Comparison of ENCODE assay signal across 12 mouse cellular contexts in the genomic region with DNA sequence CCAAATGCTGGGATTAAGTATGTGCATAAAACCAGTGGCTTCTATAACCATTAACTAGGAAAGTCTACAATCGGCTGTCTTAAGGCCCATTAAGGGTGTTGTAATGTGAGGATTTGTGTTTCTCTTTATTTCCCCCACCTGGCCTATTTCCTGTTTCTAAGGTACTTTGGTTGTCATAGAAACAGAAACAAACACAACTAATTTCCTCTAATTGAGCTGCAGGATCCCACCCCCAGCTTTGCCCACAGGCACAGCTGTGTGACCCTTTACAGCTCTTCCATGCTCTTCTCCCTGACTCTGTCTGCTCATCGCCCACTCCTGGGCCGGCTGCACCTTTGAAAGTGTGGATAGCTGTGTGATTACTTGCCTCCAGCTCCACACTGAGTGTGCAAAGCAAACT. TPM values are rescaled to one million over a fixed set of nuclear protein-coding genes. Genes with fewer than 3 reads are reported as not detected.
DNase-seq lines count a peak whose midpoint lies in the region; ATAC-seq and TF ChIP-seq lines count a peak whose summit lies in the region.
"Had no signal": no experiment of that assay in that cellular context is flagged by ENCODE, and none has a peak within 500 bp of the region (broad histone marks: within the 10 kb centered on the region; RNA-seq: fewer than 3 reads in every experiment).

No protein-coding gene starts in this region.

- TF ChIP-seq POLR2A in small intestine, adult 2 months (IDR thresholded peaks at IDR 0.05; ENCODE audit: low read depth, low read length), result no peak

- TF ChIP-seq CTCF in small intestine, adult 2 months (IDR thresholded peaks at IDR 0.05; ENCODE audit: extremely low read depth, insufficient read length, insufficient replicate concordance, low read depth, low read length), result no peak

- intact Hi-C loops in left cerebral cortex, postnatal 36 days (cut with DNase I), result loop anchor here (5.0 kb wide), 1 partner anchor 54 kb away; no protein-coding TSS in a partner anchor

- DNase-seq in heart, adult 11 months, result peak; percentile 83
- DNase-seq in heart, adult 8-10 months (ENCODE audit: low spot score), result no peak
- peak; percentile 21 to 52 for DNase-seq in CD8-positive naive resting alpha-beta T cell, adult 2 months (ENCODE audit: low read depth in 2 of 2, low spot score in 2 of 2)
- no peak for DNase-seq in cerebellum, postnatal 4 days (ENCODE audit: low spot score in 2 of 2)
- no peak for DNase-seq in gastrocnemius, adult 18-20 months (ENCODE audit: low spot score)
- DNase-seq in left cerebral cortex, postnatal 36 days (ENCODE audit: low spot score in 2 of 2), result no peak

- H3K4me1 ChIP-seq in small intestine, adult 2 months (ENCODE audit: control insufficient read depth, insufficient read depth, insufficient read length, low read length), result peaks cover 9% of the 10 kb centered on the region; the same call in 1 of the 2 replicates
- H3K4me1 ChIP-seq: embryonic facial prominence, embryonic 15.5 days had no signal

- WGBS in small intestine, adult 2 months, result 11% methylated on average over 3 of the region's 3 CpGs

- ATAC-seq in inflammation-experienced regulatory T-cells, adult 6 months, result peak; percentile 85

- H3K27ac ChIP-seq in small intestine, adult 2 months (ENCODE audit: insufficient read depth, low read depth, low read length), result peak overlapping the region; percentile 33
- H3K27ac ChIP-seq: embryonic facial prominence, embryonic 15.5 days had no signal

- H3K4me3 ChIP-seq in small intestine, adult 2 months (ENCODE audit: low read depth, low read length), result no peak overlapping the region
- H3K4me3 ChIP-seq: embryonic facial prominence, embryonic 15.5 days; liver, embryonic 15.5 days had no signal

- no peaks in the 10 kb centered on the region for H3K36me3 ChIP-seq in small intestine, adult 2 months (ENCODE audit: control insufficient read depth, insufficient read depth, low read length)
- H3K36me3 ChIP-seq: embryonic facial prominence, embryonic 15.5 days; liver, embryonic 15.5 days had no signal

- H3K27me3 ChIP-seq in small intestine, adult 2 months (ENCODE audit: control insufficient read depth, insufficient read depth, low read length), result no peaks in the 10 kb centered on the region
- H3K27me3 ChIP-seq: embryonic facial prominence, embryonic 15.5 days; liver, embryonic 15.5 days had no signal

RNA-seq across cellular contexts. Expression of gene Cxcr5, which starts 19.7 kb away (rescaled TPM):
- under 1 TPM in 3 of 4 experiments, not detected in 1; 0.11 to 0.72 (median 0.14) TPM for total RNA-seq in heart, adult 8-10 months (2022)
- 100 to 1,000 TPM in 2 of 3 experiments, 10 to 100 TPM in 1; 62.4 to 131 (median 115) TPM for polyA plus RNA-seq in inflammation-experienced regulatory T-cells, adult 6 months (2017; shearing (Covaris generic))
- polyA plus RNA-seq in small intestine, adult 2 months (2012; rRNA removed), result 2.0 and 5.7 TPM in 2 replicates
- not detected for total RNA-seq in gastrocnemius, adult 18-20 months (2021)
- not detected for total RNA-seq in left cerebral cortex, postnatal 36 days (2021)
- total RNA-seq: gastrocnemius, adult 8-10 months; midbrain, postnatal 0 days had no signal
- polyA plus RNA-seq: liver, embryonic 15.5 days; midbrain, postnatal 0 days had no signal

RNA-seq across cellular contexts. Expression of gene Ddx6, which starts 23.3 kb away (rescaled TPM):
- 10 to 100 TPM; 78.5 to 93.2 (median 88.8) TPM for total RNA-seq in heart, adult 8-10 months (2022)
- 100 to 1,000 TPM in 1 of 3 experiments, 10 to 100 TPM in 2; 57.3 to 129 (median 66.8) TPM for polyA plus RNA-seq in inflammation-experienced regulatory T-cells, adult 6 months (2017; shearing (Covaris generic))
- polyA plus RNA-seq in small intestine, adult 2 months (2012; rRNA removed), result 5.1 and 9.6 TPM in 2 replicates
- 10 to 100 TPM; 68.4 to 69.8 TPM for total RNA-seq in gastrocnemius, adult 18-20 months (2021)
- total RNA-seq in left cerebral cortex, postnatal 36 days (2021), result 100 to 1,000 TPM; 128 to 140 TPM

Comparison
In these comparisons a context has a peak if more than half of its experiments do, and no peak if none do; other contexts are left out.
1. DNase-seq: peak in heart, adult 11 months (single experiment) and CD8-positive naive resting alpha-beta T cell, adult 2 months (2 of 2); none in heart, adult 8-10 months (single experiment), cerebellum, postnatal 4 days (0 of 2), gastrocnemius, adult 18-20 months (single experiment) and left cerebral cortex, postnatal 36 days (0 of 2).